Mouse (Mus musculus): ENCODE measurements at regions not wholly inside any gene's neighbourhood (a gene's known extent, or its start where the extent isn't known, plus 50 kb on each side); places are given as distances from the start of the nearest gene placed in this dataset.
A peak's percentile ranks its signal among the peaks of the same experiment; 100 is the strongest.
"Not testable (repeated sequence)": the region's sequence is repeated elsewhere in the genome, so short reads cannot be mapped to it uniquely, and the experiment has no call there.

GRCm38 (mm10) chr11:40478171-40478570 is 216.8 kb downstream of the Mat2b start:
- not testable (repeated sequence) for H3K4me3 ChIP-seq; H3K27me3 ChIP-seq; ATAC-seq (replicated peaks); H3K27ac ChIP-seq (replicated peaks); H3K4me1 ChIP-seq; H3K9me3 ChIP-seq; H3K9ac ChIP-seq (replicated peaks); H3K4me2 ChIP-seq (replicated peaks); H3K36me3 ChIP-seq
- WGBS: 12% methylated on average over 6 of the region's 6 CpGs

- Histone ChIP-seq H3K36me3 (no peaks in the 10 kb centered on the region), H3K4me1 (no peaks in the 10 kb centered on the region), H3K27ac (replicated peaks) (no peak overlapping the region), H3K4me3 (no peak overlapping the region), H3K9ac (replicated peaks) (no peak overlapping the region), H3K4me2 (replicated peaks) (no peak overlapping the region), H3K9me3 (no peaks in the 10 kb centered on the region), H3K27me3 (no peaks in the 10 kb centered on the region)
- ATAC-seq (replicated peaks): no peak
- WGBS: 36% methylated on average over 7 of the region's 7 CpGs
Measured at GRCm38 (mm10) chr11:40477294-40477693, 217.7 kb downstream of the Mat2b start.

DNA sequence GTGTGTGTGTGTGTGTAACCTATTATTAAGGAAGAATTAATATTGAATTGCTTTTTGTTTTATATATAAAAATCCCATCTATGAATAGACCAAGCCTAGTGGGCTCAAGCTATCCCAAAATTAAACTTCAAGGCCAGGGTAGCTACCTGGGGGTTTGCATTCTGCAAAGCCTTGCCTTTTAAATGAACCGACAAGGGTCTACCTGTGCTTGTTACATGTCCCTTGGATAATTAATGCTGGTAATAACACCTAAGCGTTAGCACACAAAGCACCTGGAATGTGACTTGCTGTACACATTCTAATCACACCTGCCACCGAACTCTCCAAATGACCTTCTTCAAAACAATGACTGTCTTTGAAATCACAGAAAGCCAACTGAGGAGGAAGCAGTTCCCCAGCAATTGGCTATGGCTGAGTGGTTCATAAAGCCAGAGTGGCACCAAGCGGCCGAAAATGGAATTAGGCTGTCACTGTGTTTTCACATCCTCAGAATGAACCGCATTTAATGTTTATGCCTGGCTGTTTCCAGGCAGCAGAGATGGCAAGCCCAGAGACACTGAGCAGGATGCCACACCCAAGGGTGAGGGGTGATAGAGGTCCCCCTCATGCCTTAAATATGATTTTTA is 225.8 kb downstream of the Mat2b start:
- WGBS: 7% methylated on average over 6 of the region's 6 CpGs
- Histone ChIP-seq H3K36me3 (no peaks in the 10 kb centered on the region), H3K27me3 (peaks cover 8% of the 10 kb centered on the region; the same call in 1 of the 2 replicates), H3K4me1 (0 out of 2 replicates have a peak, but pooled peaks cover 3% of the 10 kb centered on the region), H3K27ac (replicated peaks) (no peak overlapping the region), H3K9me3 (no peaks in the 10 kb centered on the region), H3K9ac (replicated peaks) (no peak overlapping the region), H3K4me3 (no peak overlapping the region), H3K4me2 (replicated peaks) (no peak overlapping the region)
- peak; percentile 94 for ATAC-seq (replicated peaks)

GRCm38 (mm10) chr11:40456571-40456970 is 238.4 kb downstream of the Mat2b start:
- no peak overlapping the region for H3K4me3 ChIP-seq
- H3K36me3 ChIP-seq: no peaks in the 10 kb centered on the region
- no peaks in the 10 kb centered on the region; the same call in 1 of the 2 replicates for H3K9me3 ChIP-seq
- no peak overlapping the region for H3K4me2 ChIP-seq (replicated peaks)
- no peak overlapping the region for H3K9ac ChIP-seq (replicated peaks)
- WGBS: 8% methylated on average over 6 of the region's 6 CpGs
- peak; percentile 94 for ATAC-seq (replicated peaks)
- H3K4me1 ChIP-seq: no peaks in the 10 kb centered on the region; the same call in 1 of the 2 replicates
- peaks cover 54% of the 10 kb centered on the region for H3K27me3 ChIP-seq
- no peak overlapping the region for H3K27ac ChIP-seq (replicated peaks)

GRCm38 (mm10) chr11:40454994-40455393 is 240.0 kb downstream of the Mat2b start:
- H3K4me1 ChIP-seq; H3K36me3 ChIP-seq; ATAC-seq (replicated peaks); H3K9me3 ChIP-seq; H3K9ac ChIP-seq (replicated peaks); H3K4me3 ChIP-seq; H3K4me2 ChIP-seq (replicated peaks); H3K27ac ChIP-seq (replicated peaks): not testable (repeated sequence)
- peaks cover 52% of the 10 kb centered on the region for H3K27me3 ChIP-seq

GRCm38 (mm10) chr11:40446846-40447245 is 248.2 kb downstream of the Mat2b start:
- ATAC-seq (replicated peaks): no peak
- no peak overlapping the region for H3K4me3 ChIP-seq
- no peak overlapping the region for H3K27ac ChIP-seq (replicated peaks)
- H3K9me3 ChIP-seq: no peaks in the 10 kb centered on the region
- no peak overlapping the region for H3K9ac ChIP-seq (replicated peaks)
- no peaks in the 10 kb centered on the region for H3K4me1 ChIP-seq
- WGBS: 91% methylated on average over 2 of the region's 2 CpGs
- H3K36me3 ChIP-seq: no peaks in the 10 kb centered on the region
- H3K27me3 ChIP-seq: peaks cover 33% of the 10 kb centered on the region
- H3K4me2 ChIP-seq (replicated peaks): no peak overlapping the region

DNA sequence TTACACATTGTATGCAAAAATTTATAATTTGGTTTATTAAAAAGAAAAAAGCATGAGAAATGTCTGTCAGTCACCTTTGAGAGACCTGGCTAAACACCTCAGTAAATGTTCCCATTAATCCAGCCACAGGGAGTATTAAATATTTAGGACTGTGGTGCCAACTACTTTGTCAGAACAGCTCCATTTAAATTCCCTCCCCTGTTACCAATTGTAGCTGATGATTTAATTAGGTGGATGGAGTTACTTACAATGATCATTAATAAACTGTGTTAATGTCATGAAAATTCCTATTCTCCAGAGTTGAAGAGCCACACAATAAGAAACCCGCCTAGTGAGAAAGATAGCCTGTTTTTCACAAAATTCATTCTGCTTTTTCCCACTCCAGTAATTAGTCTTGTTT is 261.0 kb downstream of the Mat2b start:
- Histone ChIP-seq H3K4me3 (no peak overlapping the region), H3K9ac (replicated peaks) (no peak overlapping the region), H3K9me3 (no peaks in the 10 kb centered on the region), H3K36me3 (no peaks in the 10 kb centered on the region), H3K4me1 (0 out of 2 replicates have a peak, but pooled peaks cover 3% of the 10 kb centered on the region), H3K27me3 (peaks cover 20% of the 10 kb centered on the region; the same call in 1 of the 2 replicates), H3K4me2 (replicated peaks) (no peak overlapping the region), H3K27ac (replicated peaks) (no peak overlapping the region)
- WGBS: 15% methylated on average over 1 of the region's 1 CpGs
- no peak for ATAC-seq (replicated peaks)

- Histone ChIP-seq H3K4me2 (replicated peaks) (no peak overlapping the region), H3K4me3 (no peak overlapping the region), H3K9ac (replicated peaks) (no peak overlapping the region), H3K4me1 (no peaks in the 10 kb centered on the region), H3K9me3 (no peaks in the 10 kb centered on the region), H3K36me3 (no peaks in the 10 kb centered on the region), H3K27ac (replicated peaks) (no peak overlapping the region), H3K27me3 (0 out of 2 replicates have a peak, but pooled peaks cover 10% of the 10 kb centered on the region)
- ATAC-seq (replicated peaks): no peak
- WGBS: 94% methylated on average over 2 of the region's 2 CpGs
Measured at GRCm38 (mm10) chr11:40428858-40429257, 266.1 kb downstream of the Mat2b start.

DNA sequence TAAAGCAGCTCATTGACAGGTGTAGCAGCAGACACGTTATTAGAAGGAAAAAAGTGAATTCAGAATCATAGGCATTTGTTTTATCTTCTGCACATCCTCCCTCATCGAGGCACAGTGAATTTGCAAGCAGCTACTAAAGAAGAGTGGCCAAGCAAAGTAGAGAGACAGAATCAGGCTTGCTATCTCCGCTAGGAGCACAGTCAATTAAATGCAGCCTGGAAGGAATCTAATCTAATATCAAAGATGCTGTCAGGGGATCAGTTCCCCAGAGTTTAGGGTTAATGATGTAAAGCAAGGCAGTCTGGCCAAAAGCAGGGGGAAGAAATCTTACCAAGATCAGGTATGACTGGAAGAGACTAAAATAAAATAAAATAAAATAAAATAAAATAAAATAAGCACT is 270.7 kb downstream of the Mat2b start:
- Histone ChIP-seq H3K4me3 (no peak overlapping the region), H3K4me2 (replicated peaks) (no peak overlapping the region), H3K9ac (replicated peaks) (no peak overlapping the region), H3K4me1 (no peaks in the 10 kb centered on the region), H3K27ac (replicated peaks) (no peak overlapping the region), H3K27me3 (no peaks in the 10 kb centered on the region), H3K36me3 (no peaks in the 10 kb centered on the region), H3K9me3 (no peaks in the 10 kb centered on the region)
- ATAC-seq (replicated peaks): no peak
- 70% methylated on average over 3 of the region's 3 CpGs for WGBS

DNA sequence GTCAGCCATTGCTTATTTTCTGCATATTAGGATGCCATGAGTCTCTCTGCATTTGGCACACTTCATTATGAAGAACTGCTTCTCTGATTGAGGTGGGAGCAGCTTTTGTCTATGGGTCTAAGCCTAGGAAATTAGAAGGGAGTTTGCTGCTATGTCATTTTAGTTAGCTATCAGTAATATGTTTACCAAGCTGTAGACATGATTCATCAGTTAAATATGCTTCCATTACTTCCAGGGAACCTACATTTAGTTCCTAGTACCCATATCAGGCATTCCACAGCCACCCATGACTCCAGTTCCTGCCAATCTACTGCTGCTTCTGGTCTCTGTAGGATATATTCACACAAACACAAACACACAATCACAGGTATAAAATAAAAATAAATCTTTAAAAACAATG is 287.4 kb downstream of the Mat2b start:
- Histone ChIP-seq H3K4me2 (replicated peaks) (no peak overlapping the region), H3K4me1 (no peaks in the 10 kb centered on the region), H3K9me3 (no peaks in the 10 kb centered on the region), H3K27me3 (no peaks in the 10 kb centered on the region), H3K36me3 (no peaks in the 10 kb centered on the region), H3K9ac (replicated peaks) (no peak overlapping the region), H3K4me3 (no peak overlapping the region), H3K27ac (replicated peaks) (no peak overlapping the region)
- ATAC-seq (replicated peaks): no peak

GRCm38 (mm10) chr11:40402249-40402648 is 292.8 kb downstream of the Mat2b start:
- Histone ChIP-seq H3K36me3 (no peaks in the 10 kb centered on the region), H3K4me1 (peaks cover 6% of the 10 kb centered on the region), H3K9ac (replicated peaks) (no peak overlapping the region), H3K4me3 (no peak overlapping the region), H3K4me2 (replicated peaks) (no peak overlapping the region), H3K27me3 (no peaks in the 10 kb centered on the region), H3K9me3 (no peaks in the 10 kb centered on the region), H3K27ac (replicated peaks) (no peak overlapping the region)
- no peak for ATAC-seq (replicated peaks)
- WGBS: 83% methylated on average over 1 of the region's 1 CpGs

GRCm38 (mm10) chr11:40397453-40398104 is 297.4 kb downstream of the Mat2b start:
- peak; percentile 86 for ATAC-seq (replicated peaks)
- Histone ChIP-seq H3K36me3 (no peaks in the 10 kb centered on the region), H3K27ac (replicated peaks) (no peak overlapping the region), H3K4me1 (peaks cover 19% of the 10 kb centered on the region), H3K27me3 (no peaks in the 10 kb centered on the region), H3K9me3 (no peaks in the 10 kb centered on the region), H3K4me3 (no peak overlapping the region), H3K9ac (replicated peaks) (no peak overlapping the region), H3K4me2 (replicated peaks) (no peak overlapping the region; the same call in 1 of the 2 replicates)
- 24% methylated on average over 9 of the region's 9 CpGs for WGBS

All from forebrain, embryonic 15.5 days (tissue).